Mouse (Mus musculus) hindbrain, embryonic 12.5 days (tissue): ENCODE measurements around the gene Grik2. TPM values are rescaled to one million over a fixed set of nuclear protein-coding genes. Genes with fewer than 3 reads are reported as not detected.

Experiments
- ATAC-seq: fragments of 200-750 bp; cut with Nextera tagmentation; 2 replicates; pipeline ENCODE4 v1.8.0; 2017; ENCODE audit warnings: moderate TSS enrichment; ENCODE audit not compliant: low FRiP score
- H3K27ac ChIP-seq: fragments of 300-500 bp; sonication (generic); 2 replicates; pipeline ENCODE4 v1.5.1; 2016; ENCODE audit warnings: mild to moderate bottlenecking
- H3K27me3 ChIP-seq: fragments of 300-500 bp; sonication (generic); 2 replicates; pipeline ENCODE4 v1.6.1; 2016; ENCODE audit warnings: mild to moderate bottlenecking
- H3K36me3 ChIP-seq: fragments of 300-500 bp; sonication (generic); 2 replicates; pipeline ENCODE4 v1.6.1; 2016; ENCODE audit warnings: mild to moderate bottlenecking
- H3K4me1 ChIP-seq: fragments of 300-500 bp; sonication (generic); 2 replicates; pipeline ENCODE4 v1.6.1; 2016
- H3K4me2 ChIP-seq: fragments of 300-500 bp; sonication (generic); replicated peaks from 2 replicates; pipeline ENCODE4 v1.6.1; 2016; ENCODE audit warnings: mild to moderate bottlenecking
- H3K4me3 ChIP-seq: fragments of 300-500 bp; sonication (generic); 2 replicates; pipeline ENCODE4 v1.5.1; 2016; ENCODE audit warnings: mild to moderate bottlenecking
- H3K9ac ChIP-seq: fragments of 300-500 bp; sonication (generic); 2 replicates; pipeline ENCODE4 v1.6.1; 2016; ENCODE audit warnings: mild to moderate bottlenecking, moderate library complexity
- H3K9me3 ChIP-seq: fragments of 300-500 bp; sonication (generic); replicated peaks from 2 replicates; pipeline ENCODE4 v1.6.1; 2016; ENCODE audit warnings: mild to moderate bottlenecking
- polyA plus RNA-seq: library from polyadenylated mRNA; unstranded; fragments of >200 nt; fragmentation: Nextera tagmentation; extraction: Ambion mirVana; gene quantifications from 2 replicates; pipeline ENCODE4 v1.2.1, GENCODE M21; 2016

Gene Grik2
- polyA plus RNA-seq, 1 experiment from 2014 or later, result 15.1 TPM

DNA sequence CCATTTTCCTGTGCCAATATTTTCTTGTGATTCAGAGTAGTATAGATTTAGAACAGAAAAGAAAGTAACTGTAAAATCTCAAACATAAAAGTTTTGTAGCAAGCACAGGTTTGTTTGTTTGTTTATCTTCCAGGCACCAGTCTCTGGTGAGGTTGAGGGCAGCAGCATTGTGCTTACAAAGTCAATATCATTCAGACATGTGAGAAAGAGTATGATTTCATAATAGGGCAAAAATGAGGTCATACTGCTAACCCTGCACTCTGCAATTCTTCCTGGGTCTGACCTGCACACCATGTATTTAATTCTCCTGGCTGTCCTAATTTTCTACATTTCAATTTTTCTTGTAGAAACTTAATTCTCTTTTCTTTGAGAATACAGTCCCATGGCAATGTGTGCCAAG lies 739.2 kb downstream of the Grik2 start:
- H3K9ac ChIP-seq, result no peak overlapping the region
- no peak overlapping the region for H3K4me2 ChIP-seq
- no peaks in the 10 kb centered on the region for H3K36me3 ChIP-seq
- H3K4me3 ChIP-seq, result no peak overlapping the region
- no peaks in the 10 kb centered on the region for H3K9me3 ChIP-seq
- no peaks in the 10 kb centered on the region for H3K27me3 ChIP-seq
- H3K4me1 ChIP-seq, result no peaks in the 10 kb centered on the region
- ATAC-seq, result no peak
- H3K27ac ChIP-seq, result no peak overlapping the region
